Mouse (Mus musculus) midbrain, embryonic 15.5 days (tissue): ENCODE measurements around the gene Ccdc107. TPM values are rescaled to one million over a fixed set of nuclear protein-coding genes. Genes with fewer than 3 reads are reported as not detected.
"Not testable (repeated sequence)": the region's sequence is repeated elsewhere in the genome, so short reads cannot be mapped to it uniquely, and the experiment has no call there.

ENCODE experiments used
- ATAC-seq: fragments of 200-750 bp; cut with Nextera tagmentation; replicated peaks from 2 replicates; pipeline ENCODE4 v1.8.0; 2017; ENCODE audit warnings: moderate TSS enrichment
- H3K27ac ChIP-seq: fragments of 300-500 bp; sonication (generic); 2 replicates; pipeline ENCODE4 v1.5.1; 2015; ENCODE audit warnings: mild to moderate bottlenecking, inconsistent platforms
- H3K27me3 ChIP-seq: fragments of 300-500 bp; sonication (generic); replicated peaks from 2 replicates; pipeline ENCODE4 v1.6.1; 2015; ENCODE audit warnings: inconsistent platforms
- H3K36me3 ChIP-seq: fragments of 300-500 bp; sonication (generic); replicated peaks from 2 replicates; pipeline ENCODE4 v1.6.1; 2015; ENCODE audit warnings: inconsistent platforms
- H3K4me1 ChIP-seq: fragments of 300-500 bp; sonication (generic); 2 replicates; pipeline ENCODE4 v1.6.1; 2015; ENCODE audit warnings: inconsistent platforms
- H3K4me2 ChIP-seq: fragments of 300-500 bp; sonication (generic); 2 replicates; pipeline ENCODE4 v1.6.1; 2015; ENCODE audit warnings: inconsistent platforms, mild to moderate bottlenecking, moderate library complexity
- H3K4me3 ChIP-seq: fragments of 300-500 bp; sonication (generic); 2 replicates; pipeline ENCODE4 v1.5.1; 2015; ENCODE audit warnings: mild to moderate bottlenecking, inconsistent platforms
- H3K9ac ChIP-seq: fragments of 300-500 bp; sonication (generic); 2 replicates; pipeline ENCODE4 v1.6.1; 2015; ENCODE audit warnings: mild to moderate bottlenecking, inconsistent platforms
- H3K9me3 ChIP-seq: fragments of 300-500 bp; sonication (generic); 2 replicates; pipeline ENCODE4 v1.6.1; 2016; ENCODE audit warnings: inconsistent platforms
- WGBS: fragments of 180-500 bp; shearing (Covaris S2); methylation state at CpG from one replicate; pipeline ENCODE4 v1.1.7; 2015; ENCODE audit warnings: mixed read lengths; 5-methylcytosine and 5-hydroxymethylcytosine counted together
- polyA plus RNA-seq: library from polyadenylated mRNA; unstranded; fragments of >200 nt; fragmentation: Nextera tagmentation; extraction: Ambion mirVana; gene quantifications from 2 replicates; pipeline ENCODE4 v1.2.1, GENCODE M21; 2015

Gene Ccdc107
- polyA plus RNA-seq, 1 experiment from 2014 or later = 82.8 TPM

DNA sequence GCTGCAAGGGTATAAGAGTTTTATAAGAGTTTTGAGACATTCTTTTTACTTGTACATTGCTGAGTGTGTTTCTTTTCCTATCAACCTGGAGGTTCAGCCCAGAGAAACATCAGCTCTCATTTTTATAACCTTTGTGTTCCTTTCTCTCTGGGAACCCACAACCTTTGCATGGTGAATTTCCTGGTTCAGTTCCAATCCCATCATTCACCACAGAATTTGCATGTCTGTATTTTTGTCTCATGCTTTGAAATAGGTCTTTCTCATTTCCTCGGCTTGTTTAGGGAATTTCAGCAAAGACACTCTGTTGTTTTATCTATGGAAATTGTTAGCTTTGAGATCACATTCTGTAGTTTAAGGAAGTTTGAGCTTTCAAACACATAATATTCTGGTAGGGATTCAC is 19.1 kb upstream of the Ccdc107 start:
- H3K9me3 ChIP-seq = no peaks in the 10 kb centered on the region
- H3K4me3 ChIP-seq = no peak overlapping the region
- H3K4me2 ChIP-seq = no peak overlapping the region
- peaks cover 6% of the 10 kb centered on the region for H3K4me1 ChIP-seq
- ATAC-seq = no peak
- H3K27ac ChIP-seq = no peak overlapping the region
- no peaks in the 10 kb centered on the region for H3K36me3 ChIP-seq
- 84% methylated on average over 1 of the region's 1 CpGs for WGBS
- no peak overlapping the region for H3K9ac ChIP-seq
- no peaks in the 10 kb centered on the region for H3K27me3 ChIP-seq

GRCm38 (mm10) chr4:43476604-43477003 is 16.1 kb upstream of the Ccdc107 start:
- H3K27me3 ChIP-seq = no peaks in the 10 kb centered on the region
- peaks cover 6% of the 10 kb centered on the region for H3K4me1 ChIP-seq
- no peak for ATAC-seq
- H3K27ac ChIP-seq = no peak overlapping the region
- H3K4me2 ChIP-seq = no peak overlapping the region
- H3K9me3 ChIP-seq = no peaks in the 10 kb centered on the region
- no peak overlapping the region for H3K4me3 ChIP-seq
- no peak overlapping the region for H3K9ac ChIP-seq
- WGBS = 87% methylated on average over 6 of the region's 6 CpGs
- no peaks in the 10 kb centered on the region for H3K36me3 ChIP-seq

DNA sequence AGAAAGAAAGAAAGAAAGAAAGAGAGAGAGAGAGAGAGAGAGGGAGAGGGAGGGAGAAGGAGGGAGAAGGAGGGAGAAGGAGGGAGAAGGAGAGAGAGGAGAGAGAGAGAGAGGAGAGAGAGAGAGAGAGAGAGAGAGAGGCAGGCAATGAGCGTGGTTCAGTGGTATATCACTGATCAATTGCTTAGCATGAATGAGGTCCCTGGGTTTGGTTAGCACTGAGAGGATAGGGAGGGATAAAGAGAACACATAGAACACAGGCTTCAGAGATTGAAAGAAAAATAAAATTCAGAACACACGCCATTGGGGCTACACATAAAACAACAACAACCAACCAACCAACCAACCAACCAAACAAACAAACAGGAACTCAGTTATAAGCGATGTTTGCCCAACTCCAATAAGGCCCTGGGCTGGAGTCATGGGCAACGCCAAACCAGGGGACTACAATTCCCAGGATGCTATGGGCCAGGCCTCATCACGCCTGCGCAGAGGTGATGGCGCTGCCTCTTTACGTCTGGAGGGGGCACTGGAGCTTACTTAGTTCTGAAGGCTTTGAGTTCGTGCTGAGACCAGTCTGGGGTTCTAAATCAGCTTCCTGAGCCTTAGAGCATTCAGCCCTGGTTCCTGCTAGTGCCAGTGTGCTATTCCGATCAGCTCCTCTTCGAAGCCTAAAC is 14.7 kb upstream of the Ccdc107 start:
- peak; percentile 96 for ATAC-seq
- peaks cover 6% of the 10 kb centered on the region for H3K4me1 ChIP-seq
- H3K4me2 ChIP-seq = peak overlapping the region; percentile 53
- peak overlapping the region; percentile 38 for H3K4me3 ChIP-seq
- no peaks in the 10 kb centered on the region for H3K9me3 ChIP-seq
- H3K9ac ChIP-seq = peak overlapping the region; percentile 29; the same call in 1 of the 2 replicates
- no peaks in the 10 kb centered on the region for H3K36me3 ChIP-seq
- H3K27me3 ChIP-seq = no peaks in the 10 kb centered on the region
- no peak overlapping the region for H3K27ac ChIP-seq
- WGBS = 15% methylated on average over 11 of the region's 11 CpGs

- WGBS = 43% methylated on average over 8 of the region's 8 CpGs
- Histone ChIP-seq H3K9me3 (no peaks in the 10 kb centered on the region), H3K27me3 (no peaks in the 10 kb centered on the region), H3K36me3 (no peaks in the 10 kb centered on the region), H3K4me3 (peak overlapping the region; percentile 38), H3K27ac (no peak overlapping the region), H3K4me1 (peaks cover 6% of the 10 kb centered on the region), H3K9ac (peak overlapping the region; percentile 29; the same call in 1 of the 2 replicates), H3K4me2 (peak overlapping the region; percentile 53)
- ATAC-seq = peak; percentile 34; the same call in 1 of the 2 replicates
These were observed 14.2 kb upstream of the Ccdc107 start for GRCm38 (mm10) chr4:43478534-43478858.

DNA sequence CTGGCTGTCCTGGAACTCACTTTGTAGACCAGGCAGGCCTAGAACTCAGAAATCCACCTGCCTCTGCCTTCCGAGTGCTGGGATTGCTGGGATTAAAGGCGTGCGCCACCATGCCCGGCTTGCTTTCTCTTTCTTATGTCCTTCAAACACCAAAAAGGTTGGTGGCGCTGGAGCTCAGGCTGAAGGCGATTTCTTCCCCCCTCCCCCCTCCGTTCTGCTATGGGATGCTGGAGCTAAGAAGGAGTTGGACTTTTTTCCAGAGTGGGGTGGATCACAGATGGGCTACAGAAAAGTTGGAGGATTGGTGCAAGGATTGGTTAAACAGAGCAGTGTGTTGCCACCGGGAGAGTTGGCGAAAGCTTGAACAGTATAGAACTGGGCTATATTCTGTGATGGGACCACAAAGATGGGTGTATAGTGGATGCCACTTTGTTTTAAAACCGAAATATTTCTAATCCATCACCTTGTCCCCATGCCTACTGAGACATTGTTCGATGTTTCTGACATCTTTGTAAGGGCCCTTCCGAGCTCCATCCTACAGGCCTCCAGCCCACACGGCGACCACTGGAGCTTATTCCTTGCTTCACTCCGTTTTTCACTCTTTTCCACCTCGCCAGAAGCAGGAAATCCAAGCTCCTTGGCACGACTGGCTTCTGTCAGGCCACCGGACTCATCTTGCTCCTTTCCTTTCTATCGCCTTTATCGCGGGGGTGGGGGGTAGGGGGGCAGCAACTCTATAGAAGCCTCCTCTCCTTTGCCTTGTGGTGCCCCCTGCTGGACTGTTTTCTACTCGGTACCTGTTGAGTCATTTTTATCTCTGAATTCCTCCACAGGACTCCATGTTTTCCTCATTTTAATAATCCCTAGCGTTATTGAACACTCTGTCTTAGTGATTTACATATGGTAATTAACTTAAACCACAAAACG is 13.5 kb upstream of the Ccdc107 start:
- H3K4me2 ChIP-seq = no peak overlapping the region
- H3K27ac ChIP-seq = no peak overlapping the region
- H3K4me1 ChIP-seq = peaks cover 6% of the 10 kb centered on the region
- ATAC-seq = no peak
- H3K9me3 ChIP-seq = no peaks in the 10 kb centered on the region
- H3K4me3 ChIP-seq = no peak overlapping the region
- WGBS = 49% methylated on average over 24 of the region's 24 CpGs
- H3K27me3 ChIP-seq = no peaks in the 10 kb centered on the region
- H3K36me3 ChIP-seq = no peaks in the 10 kb centered on the region
- no peak overlapping the region for H3K9ac ChIP-seq

DNA sequence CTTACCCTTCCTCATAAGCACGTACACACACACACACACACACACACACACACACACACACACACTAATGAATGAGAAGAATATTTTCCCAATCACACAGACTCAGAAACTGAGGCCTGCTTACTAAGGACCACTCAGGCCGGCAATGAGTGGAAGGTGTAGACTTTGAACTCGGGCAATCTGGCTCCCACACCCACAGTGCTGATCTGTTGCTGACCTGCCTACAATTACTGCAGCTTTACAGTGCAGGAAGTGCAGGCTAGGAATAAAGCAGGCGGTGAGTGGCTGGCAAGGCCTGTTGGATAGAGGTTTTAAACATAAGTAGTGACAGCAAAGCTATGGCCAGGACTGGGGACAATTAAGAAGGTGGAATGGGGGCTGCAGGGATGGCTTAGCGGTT is 11.7 kb upstream of the Ccdc107 start:
- no peak for ATAC-seq
- no peak overlapping the region for H3K4me3 ChIP-seq
- H3K36me3 ChIP-seq = no peaks in the 10 kb centered on the region
- WGBS = 77% methylated on average over 5 of the region's 5 CpGs
- no peak overlapping the region for H3K27ac ChIP-seq
- no peak overlapping the region for H3K4me2 ChIP-seq
- H3K9me3 ChIP-seq = no peaks in the 10 kb centered on the region
- H3K27me3 ChIP-seq = no peaks in the 10 kb centered on the region
- no peak overlapping the region for H3K9ac ChIP-seq
- H3K4me1 ChIP-seq = peaks cover 6% of the 10 kb centered on the region

GRCm38 (mm10) chr4:43481894-43482456 is 10.7 kb upstream of the Ccdc107 start:
- peaks cover 6% of the 10 kb centered on the region for H3K4me1 ChIP-seq
- H3K9me3 ChIP-seq = no peaks in the 10 kb centered on the region
- no peaks in the 10 kb centered on the region for H3K27me3 ChIP-seq
- no peak overlapping the region for H3K4me3 ChIP-seq
- WGBS = 77% methylated on average over 7 of the region's 7 CpGs
- no peak for ATAC-seq
- H3K9ac ChIP-seq = no peak overlapping the region
- H3K4me2 ChIP-seq = no peak overlapping the region
- no peaks in the 10 kb centered on the region for H3K36me3 ChIP-seq
- H3K27ac ChIP-seq = no peak overlapping the region

- no peak for ATAC-seq
- Histone ChIP-seq H3K27ac (no peak overlapping the region), H3K9me3 (no peaks in the 10 kb centered on the region), H3K4me2 (no peak overlapping the region), H3K27me3 (no peaks in the 10 kb centered on the region), H3K4me3 (no peak overlapping the region), H3K36me3 (no peaks in the 10 kb centered on the region), H3K9ac (no peak overlapping the region), H3K4me1 (peaks cover 6% of the 10 kb centered on the region)
- WGBS = 78% methylated on average over 10 of the region's 10 CpGs
These were observed 10.1 kb upstream of the Ccdc107 start for GRCm38 (mm10) chr4:43482591-43482990.

DNA sequence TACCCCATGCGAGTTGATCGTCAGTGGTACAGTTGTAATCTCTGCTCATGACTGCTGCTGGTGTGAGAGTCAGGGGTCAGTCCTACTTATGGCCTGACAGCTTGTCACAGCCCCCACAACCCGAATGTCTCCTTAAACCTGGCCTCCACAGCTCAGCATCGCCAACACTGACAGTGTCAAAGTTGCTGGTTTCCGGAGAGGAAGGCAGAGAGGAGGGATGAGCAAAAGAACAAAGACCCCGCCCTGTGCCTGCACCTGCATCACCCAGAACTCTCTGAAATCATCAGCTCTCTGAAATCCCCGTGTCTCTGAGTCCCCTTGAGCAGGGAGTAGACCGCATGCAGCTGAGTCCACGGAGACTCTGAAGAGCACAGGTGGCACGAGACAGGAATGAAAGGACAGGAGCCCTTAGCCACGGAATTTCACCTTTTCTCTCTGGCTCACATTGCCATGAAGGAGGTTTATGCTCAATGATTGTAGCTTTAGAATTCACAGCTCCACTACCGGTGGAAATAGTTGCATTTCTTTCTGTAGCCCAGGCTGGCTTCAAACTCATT is 9.1 kb upstream of the Ccdc107 start, which contains the start of gene Sit1:
Sit1 (minus strand) TSS at position 200 of the 557 bp plus-strand sequence.
- Histone ChIP-seq H3K36me3 (no peaks in the 10 kb centered on the region), H3K27ac (no peak within 1 kb of the TSS)
- WGBS = 62% methylated on average over 12 of the region's 12 CpGs

DNA sequence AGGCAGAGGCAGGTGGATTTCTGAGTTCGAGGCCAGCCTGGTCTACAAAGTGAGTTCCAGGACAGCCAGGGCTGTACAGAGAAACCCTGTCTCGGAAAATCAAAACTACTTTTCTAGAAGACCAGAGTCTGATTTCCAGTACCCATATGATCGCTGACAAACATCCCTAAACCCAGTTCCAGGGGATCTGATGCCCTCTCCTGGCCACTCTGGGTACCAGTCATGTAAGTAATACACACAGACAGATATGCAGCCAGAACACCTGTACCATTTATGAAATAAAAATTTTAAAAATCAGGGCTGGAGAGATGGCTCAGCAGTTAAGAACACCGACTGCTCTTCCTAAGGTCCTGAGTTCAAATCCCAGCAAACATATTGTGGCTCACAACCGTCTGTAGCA is 7.0 kb upstream of the Ccdc107 start:
- H3K27ac ChIP-seq, ATAC-seq, H3K4me3 ChIP-seq, H3K4me2 ChIP-seq, H3K4me1 ChIP-seq, H3K9me3 ChIP-seq, H3K27me3 ChIP-seq, H3K9ac ChIP-seq, H3K36me3 ChIP-seq: not testable (repeated sequence)
- 87% methylated on average over 5 of the region's 5 CpGs for WGBS

More for the DNA sequence above, 9.1 kb upstream of the Ccdc107 start, which contains the start of gene Sit1:
- no peaks in the 10 kb centered on the region for H3K27me3 ChIP-seq
- H3K9ac ChIP-seq = no peak within 1 kb of the TSS
- no peak within 1 kb of the TSS for H3K4me3 ChIP-seq
- no peaks in the 10 kb centered on the region for H3K4me1 ChIP-seq
- no peak within 1 kb of the TSS for H3K4me2 ChIP-seq
- ATAC-seq = no peak
- H3K9me3 ChIP-seq = no peaks in the 10 kb centered on the region

DNA sequence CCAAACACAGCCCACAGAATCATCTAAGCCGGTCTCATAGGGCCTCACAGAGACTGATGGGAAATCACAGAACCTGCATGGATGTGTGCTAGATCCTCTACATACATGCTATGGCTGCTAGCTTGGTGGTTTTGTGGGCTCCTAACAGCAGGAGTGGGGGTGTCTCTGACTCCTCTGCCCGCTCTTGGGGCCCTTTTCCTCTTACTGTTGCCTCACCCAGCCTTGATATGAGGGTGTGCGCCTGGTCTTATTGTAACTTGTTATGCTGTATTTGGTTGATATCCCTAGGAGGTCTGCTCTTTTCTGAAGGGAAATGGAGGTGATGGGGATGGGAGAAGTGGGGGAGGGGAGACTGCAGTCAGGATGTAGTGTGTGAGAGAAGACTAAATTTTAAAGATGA is 3.1 kb upstream of the Ccdc107 start:
- Histone ChIP-seq H3K4me2 (no peak overlapping the region), H3K9me3 (no peaks in the 10 kb centered on the region), H3K4me1 (peaks cover 11% of the 10 kb centered on the region), H3K4me3 (no peak overlapping the region), H3K27ac (no peak overlapping the region), H3K27me3 (no peaks in the 10 kb centered on the region), H3K9ac (no peak overlapping the region), H3K36me3 (no peaks in the 10 kb centered on the region)
- no peak for ATAC-seq
- WGBS = 95% methylated on average over 3 of the region's 3 CpGs

GRCm38 (mm10) chr4:43490801-43491200 is 1.9 kb upstream of the Ccdc107 start:
- no peaks in the 10 kb centered on the region for H3K27me3 ChIP-seq
- 69% methylated on average over 5 of the region's 5 CpGs for WGBS
- no peaks in the 10 kb centered on the region for H3K9me3 ChIP-seq
- H3K9ac ChIP-seq = no peak overlapping the region
- H3K27ac ChIP-seq = no peak overlapping the region
- no peak overlapping the region for H3K4me3 ChIP-seq
- ATAC-seq = no peak
- no peak overlapping the region for H3K4me2 ChIP-seq
- peaks cover 21% of the 10 kb centered on the region for H3K4me1 ChIP-seq
- no peaks in the 10 kb centered on the region for H3K36me3 ChIP-seq
